Mouse (Mus musculus) brain, adult 2 months (tissue): Measurements from ENCODE around the gene Paqr4.

Experiments used
- DNase-seq: peaks from one replicate; pipeline ENCODE4 v3.0.0; 2011; ENCODE audit warnings: low read depth, low spot score

Paqr4 gene

GRCm38 (mm10) chr17:23749400-23750191, 8.9 kb upstream of the Paqr4 start:
- no peak for DNase-seq

DNA sequence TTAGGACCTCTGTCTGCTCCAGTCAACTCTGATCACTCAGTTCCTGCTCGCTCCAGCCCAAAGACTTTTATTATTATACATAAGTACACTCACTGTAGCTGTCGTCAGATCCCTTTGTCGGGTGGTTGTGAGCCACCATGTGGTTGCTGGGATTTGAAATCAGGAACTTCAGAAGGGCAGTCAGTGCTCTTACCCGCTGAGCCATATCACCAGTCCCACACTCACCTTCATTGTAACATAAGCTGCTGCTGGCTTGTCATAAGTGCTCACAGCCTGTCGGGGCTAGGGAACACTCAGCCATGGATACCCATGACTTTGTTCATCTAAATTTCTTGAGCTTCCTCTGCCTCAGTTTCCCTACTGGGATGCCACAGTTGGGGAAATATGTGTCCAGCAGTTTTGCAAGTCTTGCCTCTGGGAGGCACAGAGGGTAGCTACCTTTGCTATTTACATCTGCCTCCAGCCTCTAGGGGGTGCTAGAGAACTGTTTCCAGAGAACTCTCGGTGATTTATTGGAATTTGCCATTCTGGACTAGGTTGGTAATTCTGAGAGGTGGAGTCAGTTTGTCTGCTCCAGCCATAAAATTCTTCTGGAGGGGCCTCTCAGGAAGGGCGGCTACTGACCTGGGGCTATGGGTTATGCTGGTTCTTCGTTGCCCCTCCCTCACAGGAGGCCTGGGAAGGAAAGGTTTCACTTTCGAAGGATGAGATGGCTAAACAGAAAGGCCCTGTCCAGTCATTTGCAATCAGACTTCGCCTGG, 8.1 kb upstream of the Paqr4 start:
- DNase-seq = peak; percentile 90

GRCm38 (mm10) chr17:23748026-23748425, 7.4 kb upstream of the Paqr4 start:
- no peak for DNase-seq

DNA sequence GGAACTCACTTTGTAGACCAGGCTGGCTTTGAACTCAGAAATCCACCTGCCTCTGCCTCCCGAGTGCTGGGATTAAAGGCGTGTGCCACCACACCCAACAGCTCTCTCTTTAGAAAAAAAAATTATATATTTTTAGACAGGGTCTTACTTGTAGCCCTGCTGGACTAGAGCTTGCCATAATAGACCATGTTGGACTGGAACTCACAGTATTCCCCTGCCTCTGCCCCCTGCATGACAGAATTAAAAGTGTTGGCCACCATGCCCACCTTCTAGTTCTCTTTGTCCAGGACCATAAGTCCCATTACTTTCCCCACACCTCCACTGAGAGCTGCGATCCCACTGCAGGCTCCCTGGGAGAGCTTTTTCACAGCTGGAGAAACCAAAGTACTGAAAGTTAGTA, 6.8 kb upstream of the Paqr4 start:
- DNase-seq = no peak

DNA sequence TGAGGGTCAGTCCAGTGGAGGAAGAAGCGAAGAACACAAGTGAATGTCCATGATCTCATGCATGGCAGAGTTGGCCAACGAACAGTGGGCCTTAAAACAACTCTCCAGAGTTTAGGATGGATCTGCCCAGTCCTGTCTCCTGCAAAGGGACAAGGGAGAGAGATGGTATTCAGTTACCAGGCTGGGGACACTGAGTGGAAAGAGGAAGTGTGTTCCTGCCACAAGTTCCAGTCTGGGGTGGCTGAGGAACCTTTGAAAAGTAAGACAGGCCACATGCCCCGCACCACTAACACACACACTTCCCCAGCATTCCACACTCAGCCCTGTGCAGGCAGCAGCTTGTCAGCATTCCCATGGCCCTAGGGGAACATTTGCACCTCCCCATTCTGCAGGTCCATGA, 6.1 kb upstream of the Paqr4 start:
- DNase-seq = no peak

- no peak for DNase-seq
Measured at GRCm38 (mm10) chr17:23746311-23746710, 5.6 kb upstream of the Paqr4 start.

DNA sequence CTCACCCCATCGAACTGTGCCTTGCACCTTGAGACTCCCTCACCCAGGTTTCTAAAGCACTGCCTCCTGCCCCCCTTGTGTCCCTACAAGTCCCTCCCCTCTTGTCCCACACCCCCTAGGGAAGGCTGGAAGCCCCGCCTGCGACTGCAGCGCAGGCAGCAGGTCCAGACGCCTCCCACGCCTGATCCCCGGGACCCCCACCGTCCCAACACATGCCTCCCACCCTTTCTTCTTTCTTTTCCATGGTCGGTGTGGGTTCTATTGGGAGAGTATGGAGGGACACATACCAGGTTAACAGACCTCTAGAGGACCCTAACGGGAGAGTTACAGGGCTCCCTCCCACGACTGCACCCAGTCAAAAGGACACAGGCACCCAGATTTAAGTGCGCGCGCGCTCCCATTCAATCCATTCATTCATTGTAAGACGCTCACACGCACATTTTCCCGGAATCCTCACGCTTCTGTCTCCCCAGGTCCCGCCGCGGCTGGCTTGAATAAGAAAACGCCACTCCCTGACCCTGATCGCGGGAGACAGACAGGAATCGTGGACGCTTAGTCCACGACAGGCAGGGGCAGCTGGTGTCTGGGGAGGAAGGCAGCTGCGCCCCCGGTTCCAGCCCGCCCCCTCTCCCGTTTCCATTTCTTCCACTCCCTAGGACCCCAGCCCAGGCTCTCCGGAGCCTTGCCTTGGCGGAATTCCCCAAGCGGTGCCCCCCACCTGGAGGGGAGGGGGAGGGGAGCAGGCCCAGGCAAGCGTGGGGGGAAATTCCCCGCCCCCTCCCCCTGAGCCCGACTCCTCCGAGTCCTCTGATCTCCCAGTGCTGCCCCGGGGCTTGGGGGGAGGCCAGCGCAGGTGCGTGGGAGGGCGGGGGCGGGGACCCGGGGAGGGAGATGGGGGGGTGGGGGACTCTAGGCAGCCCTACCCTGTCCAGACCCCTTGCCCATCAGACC, 4.9 kb upstream of the Paqr4 start, which contains the start of gene Kremen2:
Kremen2 (minus strand) TSS at position 533 of the 951 bp plus-strand sequence.
- DNase-seq = no peak

DNA sequence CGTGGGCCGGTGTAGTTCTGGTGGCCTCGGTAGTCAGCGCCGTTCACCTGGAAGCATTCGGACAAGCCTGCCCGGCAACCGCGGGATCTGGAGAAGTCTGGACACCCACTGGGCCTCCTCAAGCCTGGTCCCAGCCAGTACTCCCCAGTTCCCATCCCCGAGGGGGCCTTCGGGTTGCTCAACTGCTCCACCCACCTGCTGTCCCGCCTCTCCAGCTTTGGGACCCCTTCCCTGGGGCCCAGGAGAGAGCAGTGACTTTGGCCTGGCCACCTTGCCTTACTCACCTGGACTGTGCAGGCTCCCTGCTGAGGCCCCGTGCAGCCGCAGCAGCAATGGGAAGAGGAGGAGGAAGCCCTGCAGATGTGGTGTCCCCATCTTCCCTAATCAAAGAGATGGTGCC, 4.0 kb upstream of the Paqr4 start:
- DNase-seq = no peak

GRCm38 (mm10) chr17:23744076-23744475, 3.4 kb upstream of the Paqr4 start:
- no peak for DNase-seq

- DNase-seq = no peak
Measured at GRCm38 (mm10) chr17:23742941-23743340, 2.3 kb upstream of the Paqr4 start.

DNA sequence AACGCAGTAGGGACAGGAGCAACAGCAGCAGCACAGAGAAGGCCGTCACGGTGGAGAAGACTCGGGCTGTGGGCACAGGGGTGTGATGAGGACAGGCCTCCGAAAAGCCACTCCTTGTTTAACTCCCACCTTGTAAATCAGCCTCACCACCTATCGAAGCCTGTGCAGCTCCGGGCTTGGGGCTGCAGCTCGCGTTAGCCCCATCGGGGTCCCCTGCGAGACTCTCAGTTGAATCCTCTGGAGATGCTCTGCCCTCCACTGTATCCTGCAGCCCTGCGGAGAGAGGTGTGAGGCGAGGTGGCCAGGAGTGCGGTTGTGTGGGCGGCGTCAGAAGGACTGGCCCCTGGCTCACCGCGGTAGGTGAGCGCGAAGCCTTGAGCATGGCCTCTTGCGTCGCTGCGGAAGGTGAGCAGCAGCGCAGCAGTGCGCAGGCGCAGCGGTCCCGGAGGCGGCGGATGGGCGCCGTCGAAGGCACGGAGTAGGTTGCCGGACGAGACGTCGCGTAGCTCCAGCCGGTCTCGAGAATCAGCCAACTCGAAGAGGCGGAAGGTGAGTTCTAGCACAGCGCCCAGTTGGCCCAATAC, 1.6 kb upstream of the Paqr4 start:
- DNase-seq = peak; percentile 59

GRCm38 (mm10) chr17:23741359-23742209, 917 bp upstream of the Paqr4 start:
- no peak for DNase-seq

GRCm38 (mm10) chr17:23740136-23740584, 507 bp downstream of the Paqr4 start:
- DNase-seq = peak; percentile 98

- DNase-seq = peak; percentile 64
Measured at GRCm38 (mm10) chr17:23739202-23740135, 1.2 kb downstream of the Paqr4 start.

GRCm38 (mm10) chr17:23738836-23739201, 1.8 kb downstream of the Paqr4 start:
- DNase-seq = no peak

DNA sequence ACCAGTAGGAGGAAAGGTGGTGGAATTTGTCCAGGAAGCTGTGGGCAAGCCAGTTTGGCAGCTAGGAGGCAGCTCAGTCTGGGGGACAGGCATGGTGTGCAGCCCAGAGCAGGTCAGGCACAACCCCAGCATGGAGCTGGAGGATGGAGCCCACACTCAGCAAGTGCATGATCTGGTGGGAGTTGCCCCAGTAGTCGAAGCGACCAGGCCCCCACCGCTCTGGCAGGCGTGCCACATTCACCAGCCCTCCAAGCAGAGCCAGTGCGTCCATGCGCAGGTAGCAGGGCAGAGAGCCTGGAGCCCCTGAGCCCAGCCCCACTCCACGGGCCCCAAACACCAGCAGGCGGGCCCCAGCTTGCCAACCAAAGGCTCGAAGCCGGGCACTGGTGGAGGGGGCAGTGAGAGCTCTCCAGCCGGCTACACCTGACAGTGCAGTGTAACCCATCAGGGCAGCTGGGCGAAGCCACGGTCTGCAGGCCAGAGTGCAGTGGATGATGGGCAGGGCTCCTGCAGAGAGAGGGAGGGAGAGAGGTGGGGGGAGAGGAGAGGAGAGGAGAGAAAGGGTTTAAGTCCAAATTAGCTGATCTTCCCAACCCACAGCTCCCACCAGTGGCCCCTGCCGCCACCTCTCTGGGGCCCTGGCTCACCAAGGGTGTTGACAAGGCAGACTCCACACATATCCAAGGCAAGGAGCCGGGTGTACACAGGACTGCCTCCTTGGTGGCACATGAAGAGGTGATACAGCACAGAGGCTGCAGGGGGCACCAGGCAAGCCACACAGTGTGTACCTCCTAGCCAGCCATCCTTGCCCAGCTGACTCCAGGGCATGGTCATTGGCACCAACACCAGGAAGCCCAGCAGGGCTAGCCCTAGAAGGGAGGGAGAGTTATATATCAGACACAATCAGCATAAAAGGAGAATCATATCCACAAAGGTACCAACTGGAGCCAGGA, 2.9 kb downstream of the Paqr4 start:
- peak; percentile 51 for DNase-seq

GRCm38 (mm10) chr17:23734341-23734740, 6.3 kb downstream of the Paqr4 start:
- no peak for DNase-seq

DNA sequence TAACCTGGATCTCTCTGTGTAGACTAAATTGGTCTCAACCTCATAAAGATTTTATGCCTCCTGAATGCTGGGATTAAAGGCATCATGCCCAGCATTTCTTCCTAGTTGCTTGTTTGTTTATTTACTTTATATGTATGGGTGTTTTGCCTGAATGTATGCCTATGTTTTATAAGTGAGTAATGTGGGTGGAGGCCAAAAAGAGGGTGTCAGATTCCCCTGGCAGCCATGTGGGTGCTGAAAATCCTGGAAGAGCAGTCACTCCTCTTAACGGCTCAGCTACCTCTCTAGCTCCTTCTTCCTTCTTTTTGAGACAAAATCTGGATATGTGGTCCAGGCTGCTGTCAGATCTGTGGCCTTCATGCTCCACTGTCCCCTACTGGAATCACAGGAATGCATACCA, 10.2 kb downstream of the Paqr4 start:
- no peak for DNase-seq
